Mouse (Mus musculus) kidney, embryonic 14.5 days (tissue): ENCODE measurements around the gene Sesn3. TPM values are rescaled to one million over a fixed set of nuclear protein-coding genes. Genes with fewer than 3 reads are reported as not detected.

Source experiments
- ATAC-seq: fragments of 200-750 bp; cut with Nextera tagmentation; 2 replicates; pipeline ENCODE4 v1.8.0; 2017; ENCODE audit warnings: moderate number of reproducible peaks, mild to moderate bottlenecking, moderate TSS enrichment, moderate library complexity; ENCODE audit not compliant: low FRiP score, low TSS enrichment
- H3K27ac ChIP-seq: fragments of 300-500 bp; sonication (generic); 2 replicates; pipeline ENCODE4 v1.5.1; 2014; ENCODE audit warnings: low read depth, mild to moderate bottlenecking, low read length, moderate library complexity, mixed read lengths
- H3K27me3 ChIP-seq: fragments of 300-500 bp; sonication (generic); 2 replicates; pipeline ENCODE4 v1.6.1; 2014; ENCODE audit warnings: mild to moderate bottlenecking, low read length; ENCODE audit not compliant: control insufficient read depth, insufficient read depth
- H3K36me3 ChIP-seq: fragments of 300-500 bp; sonication (generic); 2 replicates; pipeline ENCODE4 v1.6.1; 2014; ENCODE audit warnings: low read length, mixed read lengths; ENCODE audit not compliant: control insufficient read depth, insufficient read depth
- H3K4me1 ChIP-seq: fragments of 300-500 bp; sonication (generic); 2 replicates; pipeline ENCODE4 v1.6.1; 2014; ENCODE audit warnings: low read length, mixed read lengths; ENCODE audit not compliant: control insufficient read depth, insufficient read depth
- H3K4me2 ChIP-seq: fragments of 300-500 bp; sonication (generic); replicated peaks from 2 replicates; pipeline ENCODE4 v1.6.1; 2014; ENCODE audit warnings: low read depth, mild to moderate bottlenecking, low read length
- H3K4me3 ChIP-seq: fragments of 300-500 bp; sonication (generic); 2 replicates; pipeline ENCODE4 v1.5.1; 2014; ENCODE audit warnings: mild to moderate bottlenecking, low read length
- H3K9ac ChIP-seq: fragments of 300-500 bp; sonication (generic); 2 replicates; pipeline ENCODE4 v1.6.1; 2014; ENCODE audit warnings: low read depth, mild to moderate bottlenecking, low read length, moderate library complexity
- H3K9me3 ChIP-seq: fragments of 300-500 bp; sonication (generic); 2 replicates; pipeline ENCODE4 v1.6.1; 2016; ENCODE audit warnings: low read length; ENCODE audit not compliant: control insufficient read depth
- WGBS: fragments of 180-500 bp; shearing (Covaris S2); extraction: QIAGEN DNeasy Blood & Tissue Kit; methylation state at CpG from one replicate; pipeline ENCODE4 v1.1.7; 2014; 5-methylcytosine and 5-hydroxymethylcytosine counted together
- polyA plus RNA-seq: library from polyadenylated mRNA; unstranded; fragments of >200 nt; fragmentation: Nextera tagmentation; extraction: Ambion mirVana; gene quantifications from 2 replicates; pipeline ENCODE4 v1.2.1, GENCODE M21; 2014

The Sesn3 gene
- polyA plus RNA-seq, 1 experiment from 2014 or later = 39.4 TPM

- Histone ChIP-seq H3K36me3 (no peaks in the 10 kb centered on the region), H3K4me2 (no peak overlapping the region; the same call in 1 of the 2 replicates), H3K27ac (peak overlapping the region; percentile 74), H3K4me1 (peaks cover 27% of the 10 kb centered on the region), H3K9me3 (no peaks in the 10 kb centered on the region), H3K27me3 (no peaks in the 10 kb centered on the region), H3K4me3 (no peak overlapping the region), H3K9ac (no peak overlapping the region)
- WGBS = 9% methylated on average over 11 of the region's 11 CpGs
- peak; percentile 91 for ATAC-seq
These were observed 28.7 kb upstream of the Sesn3 start for GRCm38 (mm10) chr9:14246016-14246799.

- Histone ChIP-seq H3K4me2 (no peak overlapping the region), H3K27ac (peak overlapping the region; percentile 74), H3K4me3 (no peak overlapping the region), H3K9ac (no peak overlapping the region), H3K27me3 (no peaks in the 10 kb centered on the region), H3K36me3 (no peaks in the 10 kb centered on the region), H3K9me3 (no peaks in the 10 kb centered on the region), H3K4me1 (peaks cover 27% of the 10 kb centered on the region)
- 45% methylated on average over 12 of the region's 12 CpGs for WGBS
- peak; percentile 28 for ATAC-seq
These were observed 27.2 kb upstream of the Sesn3 start for GRCm38 (mm10) chr9:14247480-14248208.

- H3K9ac ChIP-seq = no peak overlapping the region
- H3K4me2 ChIP-seq = no peak overlapping the region
- no peaks in the 10 kb centered on the region for H3K9me3 ChIP-seq
- no peaks in the 10 kb centered on the region for H3K36me3 ChIP-seq
- H3K27me3 ChIP-seq = no peaks in the 10 kb centered on the region
- 67% methylated on average over 3 of the region's 3 CpGs for WGBS
- peak overlapping the region; percentile 74 for H3K27ac ChIP-seq
- no peak overlapping the region for H3K4me3 ChIP-seq
- H3K4me1 ChIP-seq = peaks cover 27% of the 10 kb centered on the region
- ATAC-seq = no peak
These were observed 26.7 kb upstream of the Sesn3 start for GRCm38 (mm10) chr9:14248209-14248596.

- WGBS = 62% methylated on average over 3 of the region's 3 CpGs
- Histone ChIP-seq H3K4me3 (no peak overlapping the region), H3K36me3 (no peaks in the 10 kb centered on the region), H3K27ac (no peak overlapping the region), H3K27me3 (no peaks in the 10 kb centered on the region), H3K4me2 (no peak overlapping the region), H3K4me1 (no peaks in the 10 kb centered on the region), H3K9ac (no peak overlapping the region), H3K9me3 (no peaks in the 10 kb centered on the region)
- no peak for ATAC-seq
These were observed 13.7 kb upstream of the Sesn3 start for GRCm38 (mm10) chr9:14261150-14261549.

- H3K27me3 ChIP-seq = no peaks in the 10 kb centered on the region
- no peak overlapping the region for H3K4me2 ChIP-seq
- H3K9ac ChIP-seq = no peak overlapping the region
- no peaks in the 10 kb centered on the region for H3K9me3 ChIP-seq
- WGBS = 78% methylated on average over 4 of the region's 4 CpGs
- H3K4me1 ChIP-seq = no peaks in the 10 kb centered on the region
- no peaks in the 10 kb centered on the region for H3K36me3 ChIP-seq
- no peak overlapping the region for H3K4me3 ChIP-seq
- ATAC-seq = no peak
- H3K27ac ChIP-seq = no peak overlapping the region
These were observed 12.3 kb upstream of the Sesn3 start for GRCm38 (mm10) chr9:14262568-14262972.

- no peak for ATAC-seq
- 43% methylated on average over 2 of the region's 2 CpGs for WGBS
- no peaks in the 10 kb centered on the region for H3K9me3 ChIP-seq
- no peaks in the 10 kb centered on the region for H3K4me1 ChIP-seq
- no peak overlapping the region for H3K4me2 ChIP-seq
- no peak overlapping the region for H3K27ac ChIP-seq
- H3K27me3 ChIP-seq = no peaks in the 10 kb centered on the region
- no peak overlapping the region for H3K4me3 ChIP-seq
- H3K36me3 ChIP-seq = no peaks in the 10 kb centered on the region
- no peak overlapping the region for H3K9ac ChIP-seq
These were observed 8.4 kb upstream of the Sesn3 start for GRCm38 (mm10) chr9:14266470-14266869.

GRCm38 (mm10) chr9:14268578-14268977 is 6.3 kb upstream of the Sesn3 start:
- no peak overlapping the region for H3K27ac ChIP-seq
- no peaks in the 10 kb centered on the region for H3K4me1 ChIP-seq
- no peak for ATAC-seq
- WGBS = 79% methylated on average over 2 of the region's 2 CpGs
- H3K9me3 ChIP-seq = no peaks in the 10 kb centered on the region
- no peak overlapping the region for H3K4me2 ChIP-seq
- no peaks in the 10 kb centered on the region for H3K27me3 ChIP-seq
- no peaks in the 10 kb centered on the region for H3K36me3 ChIP-seq
- H3K4me3 ChIP-seq = no peak overlapping the region
- H3K9ac ChIP-seq = no peak overlapping the region

- H3K36me3 ChIP-seq = no peaks in the 10 kb centered on the region
- WGBS = 66% methylated on average over 1 of the region's 1 CpGs
- peaks cover 7% of the 10 kb centered on the region; the same call in 1 of the 2 replicates for H3K4me1 ChIP-seq
- H3K4me2 ChIP-seq = no peak overlapping the region
- no peak overlapping the region for H3K4me3 ChIP-seq
- H3K27me3 ChIP-seq = no peaks in the 10 kb centered on the region
- no peak overlapping the region for H3K9ac ChIP-seq
- no peak for ATAC-seq
- H3K9me3 ChIP-seq = no peaks in the 10 kb centered on the region
- no peak overlapping the region for H3K27ac ChIP-seq
These were observed 1.9 kb upstream of the Sesn3 start for GRCm38 (mm10) chr9:14272921-14273320.

- WGBS = 38% methylated on average over 5 of the region's 5 CpGs
These were observed 281 bp upstream of the Sesn3 start for GRCm38 (mm10) chr9:14274586-14274985.

More at GRCm38 (mm10) chr9:14274586-14274985, 281 bp upstream of the Sesn3 start:
- Histone ChIP-seq H3K4me3 (peak overlapping the region; percentile 26; the same call in 1 of the 2 replicates), H3K36me3 (no peaks in the 10 kb centered on the region), H3K9ac (peak overlapping the region; percentile 53; the same call in 1 of the 2 replicates), H3K4me2 (peak overlapping the region; percentile 54), H3K27me3 (no peaks in the 10 kb centered on the region), H3K27ac (peak overlapping the region; percentile 96), H3K9me3 (no peaks in the 10 kb centered on the region), H3K4me1 (peaks cover 7% of the 10 kb centered on the region; the same call in 1 of the 2 replicates)
- no peak for ATAC-seq
